Mouse (Mus musculus) MN1 (cell line): Measurements from ENCODE around the gene Popdc2.
A peak's percentile ranks its signal among the peaks of the same experiment; 100 is the strongest.
"Not testable (repeated sequence)": the region's sequence is repeated elsewhere in the genome, so short reads cannot be mapped to it uniquely, and the experiment has no call there.

Experiments used
- DNase-seq: peaks from one replicate; pipeline ENCODE4 v3.0.0-alpha.2; 2016; ENCODE audit warnings: low spot score

Gene Popdc2

DNA sequence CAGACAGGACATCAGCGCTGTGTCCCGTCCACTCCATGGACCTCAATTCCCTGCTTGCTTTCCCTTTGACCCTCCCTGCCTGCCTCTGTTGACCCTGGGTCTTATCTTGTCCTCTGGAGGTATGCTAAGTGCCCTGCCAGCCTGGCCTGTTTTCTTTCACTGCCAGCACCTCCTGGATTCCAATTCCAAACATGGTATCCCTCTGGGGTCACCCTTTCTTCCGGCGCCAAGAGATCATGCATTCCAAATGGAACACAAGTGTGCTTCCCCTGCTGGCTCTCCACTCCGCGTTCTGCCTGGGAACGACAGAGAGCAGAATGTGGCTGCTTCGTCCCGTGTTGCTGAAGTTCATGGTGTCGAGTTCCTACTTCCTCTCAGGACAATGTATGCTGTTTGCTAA, at the start of gene Popdc2:
Popdc2 (plus strand) TSS at position 277 of the 400 bp plus-strand sequence.
- DNase-seq: no peak

DNA sequence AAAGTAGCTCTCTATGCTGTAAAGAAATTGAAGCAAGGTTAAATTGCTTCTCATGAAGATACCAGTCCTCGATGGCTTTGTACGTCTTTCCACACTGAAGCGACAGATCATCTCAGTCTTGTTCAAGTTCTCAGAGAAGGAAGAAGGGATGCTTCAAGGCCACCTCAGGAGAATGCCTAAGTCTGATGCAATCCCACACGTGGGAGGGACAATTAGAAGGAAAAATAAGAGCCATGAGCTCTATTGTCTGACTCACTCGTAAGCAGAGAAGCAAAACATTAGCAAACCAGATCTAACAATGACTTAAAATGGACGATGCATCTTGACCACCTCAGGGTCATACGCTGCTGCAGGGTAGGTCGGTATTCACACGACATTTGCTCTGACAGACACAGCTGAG, 43.5 kb upstream of the Popdc2 start:
- DNase-seq: peak; percentile 16

DNA sequence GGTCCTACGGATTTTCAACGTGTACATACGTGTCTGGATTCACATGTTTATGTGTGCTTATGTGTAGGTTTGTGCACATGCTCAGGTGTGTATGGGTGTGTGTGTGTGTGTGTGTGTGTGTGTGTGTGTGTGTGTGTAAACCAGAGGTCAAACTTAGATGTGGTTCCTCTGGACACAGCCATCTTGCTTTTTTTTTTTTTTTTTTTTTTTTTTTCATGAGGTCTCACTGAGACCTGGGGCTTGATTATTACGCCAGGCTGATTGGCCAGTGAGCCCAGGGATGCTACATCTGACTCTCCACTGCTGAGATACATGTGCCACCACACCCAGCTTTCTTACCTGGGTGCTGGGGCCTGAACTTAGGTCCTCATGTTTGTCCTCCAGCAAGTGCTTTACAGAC, 42.9 kb upstream of the Popdc2 start:
- no peak for DNase-seq

DNA sequence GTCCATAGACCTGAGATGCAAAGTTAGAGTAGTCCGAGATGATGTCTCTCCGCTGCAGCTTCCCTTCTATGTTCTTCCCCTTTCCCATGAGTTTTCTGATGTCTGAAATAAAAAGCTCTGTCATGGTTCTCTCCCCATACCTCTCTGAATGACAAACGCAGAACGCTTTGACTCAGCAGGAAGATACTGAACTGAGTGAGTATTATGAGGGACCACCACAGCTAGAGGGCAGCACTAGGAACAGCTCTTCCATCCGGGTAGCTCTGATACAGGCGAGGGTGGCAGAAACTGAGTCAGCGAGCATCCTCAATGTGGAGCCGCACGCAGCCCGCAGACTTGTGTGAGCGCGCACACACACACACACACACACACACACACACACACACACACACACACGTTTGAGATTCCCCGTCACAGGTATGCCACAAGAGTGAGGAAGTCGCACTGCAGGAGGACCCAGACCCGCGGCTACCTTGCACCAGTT, 40.5 kb upstream of the Popdc2 start:
- DNase-seq: no peak

DNA sequence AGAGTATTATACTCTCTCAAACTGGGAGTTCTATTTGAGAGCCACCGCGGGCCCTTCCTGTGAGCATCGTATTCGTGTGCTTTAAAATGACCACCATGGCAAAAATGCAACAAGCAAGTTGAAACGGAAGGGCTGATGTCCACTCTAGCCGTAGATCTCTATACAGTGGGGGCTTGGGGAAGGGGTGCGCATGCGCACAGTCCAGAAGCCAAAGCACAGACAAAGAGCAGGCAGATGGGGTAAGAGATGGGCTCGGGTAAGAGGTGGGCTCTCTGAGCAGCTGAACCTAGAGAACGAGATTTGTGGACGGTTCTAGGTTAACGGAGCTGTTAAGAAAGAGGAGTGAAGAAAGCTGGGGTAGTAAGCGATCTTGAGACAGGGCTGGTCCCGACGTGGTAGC, 37.7 kb upstream of the Popdc2 start:
- no peak for DNase-seq

DNA sequence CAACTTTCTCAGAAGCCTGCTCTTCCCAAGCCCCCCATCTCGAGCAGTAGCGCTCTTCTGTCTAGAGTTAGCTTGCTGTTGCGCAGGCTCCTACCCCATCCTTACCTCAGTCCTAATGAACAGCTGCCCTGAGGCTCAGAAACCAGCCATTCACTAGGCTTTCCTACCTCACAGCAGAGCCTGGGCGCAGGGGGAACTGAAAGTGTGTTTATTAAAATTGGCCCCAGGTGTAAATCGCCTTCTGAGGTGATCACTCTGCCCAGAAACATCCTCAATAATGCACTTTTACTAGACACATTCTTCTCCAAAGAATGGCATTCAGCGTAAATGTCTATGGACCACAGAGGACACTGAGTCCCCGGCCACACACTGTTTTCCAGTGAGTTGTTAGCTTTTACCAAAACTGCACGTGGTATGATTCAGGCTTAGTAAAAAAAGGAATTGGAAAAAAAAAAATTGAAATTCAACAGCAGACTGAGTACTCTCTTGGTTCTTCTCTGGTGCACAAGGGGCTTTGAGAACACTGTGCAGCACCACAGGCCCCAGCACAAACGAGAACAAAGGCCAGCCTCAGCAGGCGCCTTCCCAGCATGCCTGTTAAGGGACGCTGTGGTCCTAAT, 35.1 kb upstream of the Popdc2 start:
- no peak for DNase-seq

DNA sequence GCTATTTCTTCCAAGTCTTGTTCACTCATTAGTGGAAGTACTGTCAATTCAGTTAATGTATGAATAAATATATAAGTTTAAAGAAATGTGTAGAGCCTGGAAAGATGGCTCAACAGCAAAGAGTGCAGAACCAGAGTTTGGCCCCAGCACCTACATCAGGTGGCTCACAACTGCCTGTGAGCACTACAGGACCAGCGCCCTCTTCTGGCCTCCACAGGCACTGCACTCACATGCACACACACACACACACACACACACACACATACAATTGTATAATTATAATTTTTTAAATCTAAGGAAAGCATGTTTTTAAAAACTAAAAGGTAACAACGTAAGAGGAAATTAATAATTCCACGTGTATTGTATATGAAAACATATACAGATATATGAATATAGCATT, 32.7 kb upstream of the Popdc2 start:
- DNase-seq: no peak

DNA sequence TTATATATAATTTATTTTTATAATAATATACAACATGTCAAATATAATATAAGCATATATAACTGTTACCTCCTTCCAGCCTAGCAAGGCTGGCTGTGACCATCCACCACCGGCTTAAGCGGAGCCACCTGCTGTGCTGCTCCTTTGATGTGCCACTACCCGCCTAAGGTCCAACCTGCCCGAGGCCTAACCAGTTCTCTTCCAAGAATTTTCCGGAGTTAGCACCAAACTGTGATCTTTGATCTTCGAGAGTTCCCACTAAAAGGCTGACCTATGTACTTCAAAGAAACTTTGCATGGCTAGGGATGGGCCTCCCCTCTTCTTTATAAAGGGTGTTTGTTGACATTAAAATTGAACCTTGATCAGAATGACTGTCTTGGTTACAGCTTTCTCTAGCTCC, 27.6 kb upstream of the Popdc2 start:
- no peak for DNase-seq

DNA sequence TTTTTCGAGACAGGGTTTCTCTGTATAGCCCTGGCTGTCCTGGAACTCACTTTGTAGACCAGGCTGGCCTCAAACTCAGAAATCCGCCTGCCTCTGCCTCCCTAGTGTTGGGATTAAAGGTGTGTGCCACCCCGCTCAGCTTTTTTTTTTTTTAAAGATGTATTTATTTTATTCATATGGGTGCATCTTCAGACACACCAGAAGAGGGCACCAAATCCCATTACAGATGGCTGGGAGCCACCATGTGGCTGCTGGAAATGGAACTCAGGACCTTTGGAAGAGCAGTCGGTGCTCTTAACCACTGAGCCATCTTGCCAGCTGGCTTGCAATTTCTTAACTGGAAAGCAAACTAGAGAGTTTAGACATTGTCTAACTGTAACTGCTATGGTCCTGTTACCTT, 23.9 kb upstream of the Popdc2 start:
- not testable (repeated sequence) for DNase-seq

DNA sequence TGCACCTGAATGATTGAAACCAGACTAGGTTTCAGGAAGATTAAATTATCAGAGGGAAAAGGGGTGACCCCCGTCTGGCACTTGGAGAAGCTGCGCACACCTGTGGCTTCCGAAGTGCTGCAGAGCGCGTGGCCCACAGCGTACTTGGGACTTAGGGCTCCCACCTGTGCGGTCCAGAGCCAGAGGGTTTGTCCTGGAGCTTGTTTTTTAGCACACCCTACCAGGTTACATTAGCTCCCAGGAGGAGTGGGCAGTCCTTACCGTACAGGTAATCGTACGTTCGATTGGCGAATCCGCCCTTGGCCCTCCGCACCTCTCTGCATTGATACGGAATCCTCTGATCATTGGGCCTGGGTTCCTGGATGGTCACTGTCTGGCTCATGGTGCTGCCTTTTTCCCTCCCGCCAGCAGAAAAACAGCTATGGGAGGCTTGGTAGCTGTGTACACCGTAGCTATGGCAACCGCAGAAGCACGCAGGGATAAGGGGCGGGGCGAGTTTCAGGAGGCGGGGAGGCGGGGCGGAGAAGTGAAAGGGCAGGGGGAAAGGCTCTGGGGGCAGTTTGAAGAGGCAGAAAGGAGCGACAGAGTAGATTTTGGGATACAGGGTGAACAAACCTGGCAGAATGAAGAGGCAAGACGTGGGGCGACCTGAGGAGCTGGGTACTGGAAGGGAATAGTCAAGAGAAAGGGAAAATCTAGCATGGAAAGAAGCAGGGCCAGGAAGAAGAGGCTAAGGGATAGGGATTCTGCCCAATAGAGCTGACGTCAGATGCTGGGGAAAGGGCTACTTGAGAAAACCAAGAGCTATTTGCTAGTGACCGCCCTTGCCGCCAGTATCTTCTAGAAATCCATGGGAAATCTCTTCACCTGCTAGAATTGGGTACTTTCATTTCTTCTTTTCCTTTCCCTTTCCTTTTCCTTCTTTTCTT, 20.3 kb upstream of the Popdc2 start, which contains the start of gene Maats1:
Maats1 (minus strand) TSS at position 748 of the 929 bp plus-strand sequence.
- peak; percentile 62 for DNase-seq

DNA sequence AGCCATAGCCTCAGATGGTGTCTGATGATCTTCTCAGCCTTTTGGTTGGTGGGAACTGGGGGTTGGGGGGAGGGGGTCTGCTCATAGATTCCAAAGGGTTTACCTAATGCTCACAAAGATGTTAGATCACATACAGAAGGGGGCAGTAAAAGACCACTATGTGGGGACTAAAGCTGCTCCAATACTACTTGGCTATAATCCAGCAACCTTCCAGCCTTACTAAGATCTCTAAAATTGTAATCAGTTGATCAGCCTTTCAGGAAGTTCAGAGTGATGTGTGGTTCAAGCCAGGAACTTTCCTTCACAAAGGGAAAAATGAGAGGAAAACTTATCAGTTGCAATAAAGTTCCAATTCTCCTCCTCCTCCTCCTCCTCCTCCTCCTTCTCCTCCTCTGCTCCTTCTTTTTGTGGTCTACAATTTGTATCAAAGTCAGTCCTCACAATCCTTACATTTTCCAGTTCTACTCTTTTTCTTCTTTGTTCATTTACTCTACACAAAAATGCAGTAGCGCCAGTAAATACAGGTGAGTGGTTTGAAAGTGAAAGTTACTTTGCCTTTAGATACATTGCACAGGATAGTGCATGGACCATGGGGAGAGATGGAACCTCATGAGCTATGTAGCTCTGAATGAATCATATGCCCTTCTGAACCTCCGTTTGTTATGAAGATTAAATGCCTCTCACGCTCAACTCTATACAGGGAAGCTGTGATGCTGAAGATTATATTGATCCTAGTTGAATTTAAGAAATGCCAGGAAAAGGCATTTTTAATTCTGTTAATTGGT, 16.9 kb upstream of the Popdc2 start:
- DNase-seq: peak; percentile 71

DNA sequence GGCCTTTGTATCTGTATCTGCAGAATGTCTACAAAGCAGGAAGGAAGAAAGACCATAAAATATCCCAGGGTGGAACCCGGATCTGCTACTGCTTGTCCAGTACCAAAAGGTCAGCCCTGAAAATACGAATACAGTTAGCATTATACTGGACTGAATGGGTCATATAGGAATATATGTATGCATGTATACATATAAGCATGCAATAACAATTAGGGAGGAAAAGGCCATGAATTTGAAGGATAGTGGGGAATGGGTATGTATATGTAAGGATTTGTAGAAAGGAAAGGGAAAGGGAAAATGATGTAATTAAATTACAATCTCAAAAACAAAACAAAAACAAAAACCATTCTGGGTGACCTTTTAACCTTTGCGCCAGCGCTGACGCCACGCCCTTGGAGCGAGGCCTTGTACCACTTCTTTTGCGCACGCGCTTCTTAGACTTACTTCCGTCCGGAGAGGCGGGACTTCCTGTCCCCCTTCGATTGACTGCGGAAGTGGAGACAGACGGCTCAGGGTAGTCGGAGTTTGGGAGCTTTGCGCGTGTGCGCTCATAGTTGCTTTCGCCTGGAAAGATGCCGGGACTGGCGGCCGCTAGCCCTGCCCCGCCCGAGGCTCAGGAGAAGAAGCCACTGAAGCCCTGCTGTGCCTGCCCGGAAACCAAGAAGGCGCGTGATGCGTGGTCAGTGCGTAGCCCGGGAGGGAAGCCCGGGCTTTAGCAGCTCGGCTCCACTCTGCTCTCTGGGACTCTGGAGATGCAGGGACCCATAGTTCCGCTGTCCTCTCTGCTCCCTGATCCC, 15.3 kb upstream of the Popdc2 start, which contains the start of the genes Cox17 and Gm21987:
Cox17 (plus strand) TSS at position 463 of the 797 bp plus-strand sequence.
Gm21987 (plus strand) TSS at position 512 of the 797 bp plus-strand sequence.
- DNase-seq: peak; percentile 92

DNA sequence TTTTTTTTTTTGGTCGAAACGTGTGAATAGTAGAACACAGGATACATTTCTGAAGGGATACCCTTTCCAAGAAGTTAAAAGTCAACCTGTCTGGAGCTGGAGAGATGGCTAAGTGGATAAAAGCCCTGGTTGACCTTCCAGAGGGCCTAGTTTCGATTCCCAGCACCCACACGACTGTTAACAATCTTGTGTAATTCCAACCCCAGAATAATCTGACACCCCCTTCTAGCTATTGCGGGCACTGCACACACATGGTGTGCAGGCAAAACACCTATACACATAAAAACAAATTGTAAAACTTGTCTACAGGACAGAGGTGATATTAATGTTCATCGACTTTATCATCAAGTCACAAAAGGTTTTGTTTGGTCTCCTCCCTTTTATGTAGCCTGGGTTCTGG, 14.4 kb upstream of the Popdc2 start:
- DNase-seq: no peak

DNA sequence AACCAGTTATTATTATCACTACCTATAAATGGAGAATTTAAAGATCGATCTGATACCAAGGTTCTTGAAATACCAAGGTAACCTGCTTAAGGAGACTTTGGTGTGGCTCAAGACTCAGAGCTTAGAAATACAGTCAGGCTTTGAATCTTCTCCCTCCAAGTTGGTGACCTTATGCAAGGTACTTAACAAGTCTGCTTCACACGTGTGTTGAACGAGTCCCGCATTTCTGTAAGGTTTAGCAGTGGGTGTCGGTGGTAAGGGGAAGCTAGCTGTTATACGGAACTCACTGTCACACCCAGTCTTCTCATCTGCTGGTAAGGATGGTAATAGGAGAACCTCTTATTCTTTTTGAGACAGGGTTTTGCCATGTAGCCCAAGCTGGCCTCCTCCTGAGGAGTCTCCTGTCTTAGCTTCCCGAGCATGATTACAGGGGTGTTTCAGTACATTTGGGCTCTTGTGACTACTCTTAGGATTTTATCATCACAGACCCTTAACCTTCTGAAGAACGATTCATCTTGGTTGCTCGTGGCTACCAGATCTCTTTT, 13.7 kb upstream of the Popdc2 start:
- DNase-seq: no peak

DNA sequence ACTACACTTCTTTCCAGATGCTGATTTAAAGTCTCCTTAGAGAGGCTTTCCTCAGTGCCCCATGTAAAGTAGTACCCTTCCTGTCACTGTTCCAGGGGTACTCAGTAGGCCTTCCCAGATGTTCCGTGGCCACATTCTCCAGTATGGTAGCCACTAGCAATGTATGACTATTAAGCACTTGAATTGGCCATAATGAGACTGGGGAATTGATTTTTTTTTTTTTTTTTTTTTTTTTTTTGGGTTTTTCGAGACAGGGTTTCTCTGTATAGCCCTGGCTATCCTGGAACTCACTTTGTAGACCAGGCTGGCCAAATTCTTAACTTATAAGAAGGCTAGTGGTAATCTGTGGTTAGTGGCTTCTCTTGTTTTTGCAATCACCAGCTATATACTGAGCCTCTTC, 12.1 kb upstream of the Popdc2 start:
- no peak for DNase-seq

DNA sequence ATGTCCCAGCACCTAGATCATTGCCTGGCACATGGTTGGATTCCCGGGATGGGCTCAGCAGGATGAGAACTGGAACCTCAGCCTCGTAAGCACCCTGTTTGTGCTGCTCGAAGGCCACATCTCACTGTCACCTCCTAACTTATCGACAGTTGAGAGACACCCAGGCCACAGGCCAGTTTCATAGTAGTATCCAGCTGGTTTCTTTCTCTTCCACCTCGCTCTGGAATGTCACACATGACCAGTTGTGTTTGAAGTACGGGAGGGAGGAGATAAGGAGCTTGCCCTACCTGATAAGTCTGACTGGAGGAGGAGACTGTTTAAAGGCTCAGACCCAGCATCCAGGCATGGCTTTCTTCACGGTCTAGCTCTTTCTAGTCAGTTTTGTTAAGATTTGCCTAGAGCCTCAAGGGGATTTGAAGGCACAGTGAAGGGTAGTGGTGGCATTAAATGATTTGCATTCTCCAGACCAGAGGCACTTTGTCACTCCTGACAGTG, 11.6 kb upstream of the Popdc2 start:
- no peak for DNase-seq

DNA sequence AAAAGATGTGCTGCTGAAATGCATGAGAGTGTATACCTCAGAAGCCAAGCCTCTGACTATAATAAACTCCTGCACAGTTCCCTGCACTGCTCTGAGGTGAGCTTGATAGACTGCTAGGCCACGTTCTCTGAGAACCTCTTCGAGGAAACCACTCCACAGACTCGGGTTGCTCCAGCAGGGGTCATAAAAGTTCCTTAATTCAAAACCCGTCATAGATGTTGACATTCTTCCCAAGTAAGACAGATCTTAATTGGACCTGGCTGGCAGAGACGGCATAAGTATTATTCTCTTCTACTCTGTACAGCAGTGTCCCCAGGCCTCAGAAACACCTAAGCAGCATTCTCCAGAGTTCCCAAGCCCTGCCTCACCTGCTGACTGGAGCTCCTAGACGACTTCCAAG, 11.1 kb upstream of the Popdc2 start:
- DNase-seq: no peak

DNA sequence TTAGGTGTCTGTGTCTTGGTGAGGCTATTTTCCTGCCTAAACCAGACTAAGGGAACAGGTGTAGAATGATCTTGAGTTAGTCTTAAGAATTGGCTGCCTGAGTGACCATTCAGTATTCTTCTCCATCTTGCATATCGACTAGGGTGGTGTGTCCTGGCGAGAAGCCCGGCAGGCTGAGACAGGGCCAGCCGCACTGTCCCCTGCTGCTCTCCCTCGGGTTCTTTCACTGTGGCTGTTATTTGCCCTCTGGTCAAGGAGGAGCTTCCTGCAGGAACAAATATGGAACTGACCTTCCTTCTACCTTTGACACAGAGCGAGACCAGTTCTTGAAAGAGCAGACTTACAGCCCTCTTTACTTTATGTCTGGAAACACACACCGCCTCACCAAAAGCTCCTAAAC, 10.0 kb upstream of the Popdc2 start:
- DNase-seq: no peak

DNA sequence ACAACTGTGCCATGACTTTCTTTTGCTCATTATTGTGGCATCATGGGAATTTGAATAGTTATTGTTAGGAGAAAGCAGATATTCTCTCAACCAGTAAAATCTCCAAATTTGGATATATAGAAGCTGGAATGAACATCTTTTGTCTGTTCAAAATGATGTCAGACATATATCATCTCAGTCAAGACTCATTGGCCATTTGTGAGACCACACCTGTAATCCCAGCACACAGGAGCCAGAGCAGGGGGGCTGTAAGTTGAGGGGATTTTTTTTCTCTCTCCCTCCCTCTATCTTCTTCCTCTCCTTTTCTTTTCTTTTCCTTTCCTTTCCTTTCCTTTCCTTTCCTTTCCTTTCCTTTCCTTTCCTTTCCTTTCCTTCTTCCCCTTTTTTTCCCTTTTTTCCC, 9.2 kb upstream of the Popdc2 start:
- DNase-seq: no peak

DNA sequence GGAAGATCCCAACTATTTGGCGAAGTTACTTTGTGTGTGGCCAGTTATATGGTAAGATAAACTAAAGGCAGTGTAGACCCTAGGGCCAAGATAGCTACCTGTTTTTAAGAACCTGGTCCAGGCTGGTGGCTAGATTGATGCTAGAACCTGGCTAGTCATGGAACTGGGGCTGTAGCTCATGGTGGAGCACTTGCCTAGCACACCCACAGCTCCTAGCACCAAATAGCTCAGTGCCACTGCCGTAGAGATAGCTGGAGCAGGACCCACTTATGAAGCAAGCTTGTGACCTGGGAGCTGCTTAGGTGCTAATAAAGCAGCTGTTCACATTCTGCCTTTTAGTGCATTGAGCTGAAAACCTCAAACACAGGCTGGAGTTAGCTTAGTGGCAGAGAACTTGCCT, 8.4 kb upstream of the Popdc2 start:
- DNase-seq: no peak
